Mouse (Mus musculus) natural killer cell, adult 2 months (primary cell): ENCODE data around the gene Pex26.

Experiments
- DNase-seq, 2 experiments: peaks; one replicate each; pipeline ENCODE4 v3.0.0; 2022; ENCODE audit warnings: low spot score in 2 of 2

Gene Pex26

GRCm38 (mm10) chr6:121166098-121166552, 17.3 kb upstream of the Pex26 start:
- no peak for DNase-seq

GRCm38 (mm10) chr6:121167381-121167975, 16.0 kb upstream of the Pex26 start:
- DNase-seq = no peak

DNA sequence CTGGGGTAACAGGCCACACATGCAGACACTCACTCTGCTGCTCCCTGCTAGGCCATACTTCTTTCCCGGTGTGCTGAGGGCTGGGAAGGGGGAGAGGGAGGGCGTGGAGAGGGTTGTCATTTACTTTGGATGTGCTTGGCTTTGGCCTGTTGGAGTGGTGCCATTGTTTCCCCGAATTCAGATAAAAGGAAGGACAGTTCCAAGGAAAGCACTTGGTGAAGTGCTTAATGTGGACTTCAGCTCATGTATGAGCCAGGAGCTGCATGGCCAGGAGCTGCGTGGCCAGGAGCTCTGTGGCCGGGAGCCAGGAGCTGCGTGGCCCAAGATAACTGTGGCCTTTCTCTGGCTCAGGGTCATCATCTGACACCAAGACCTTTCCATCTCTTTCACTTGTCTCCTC, 12.4 kb upstream of the Pex26 start:
- DNase-seq = no peak

- DNase-seq = no peak
These were observed 10.0 kb upstream of the Pex26 start for GRCm38 (mm10) chr6:121173471-121173870.

DNA sequence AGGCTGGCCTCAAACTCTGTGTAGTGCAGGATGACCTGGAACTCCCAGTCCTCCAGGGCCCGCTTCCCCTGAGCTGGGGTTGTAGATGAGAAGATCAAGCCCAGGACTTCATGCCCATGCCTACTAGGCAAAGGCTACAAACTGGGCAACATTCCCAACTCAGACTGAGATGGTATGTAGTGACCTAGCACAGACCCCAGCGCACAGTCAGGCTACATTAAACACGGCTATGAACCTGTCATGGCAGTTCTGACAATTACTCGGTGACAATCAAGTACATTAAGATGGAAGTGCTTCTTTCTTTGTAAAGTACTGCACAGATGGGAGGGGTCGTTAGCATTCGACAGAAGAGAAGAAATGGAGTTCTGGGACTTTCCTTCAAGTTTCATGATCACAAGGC, 8.7 kb upstream of the Pex26 start:
- no peak for DNase-seq

GRCm38 (mm10) chr6:121176011-121176730, 7.3 kb upstream of the Pex26 start:
- DNase-seq = no peak

GRCm38 (mm10) chr6:121176731-121177098, 6.8 kb upstream of the Pex26 start:
- no peak for DNase-seq

GRCm38 (mm10) chr6:121177118-121177708, 6.3 kb upstream of the Pex26 start:
- DNase-seq = no peak

GRCm38 (mm10) chr6:121178700-121179358, 4.6 kb upstream of the Pex26 start:
- DNase-seq = peak; percentile 51 to 52

GRCm38 (mm10) chr6:121179846-121180245, 3.6 kb upstream of the Pex26 start:
- no peak for DNase-seq

- peak; percentile 46 to 57 for DNase-seq
These were observed 1.0 kb downstream of the Pex26 start for GRCm38 (mm10) chr6:121184198-121185140.

GRCm38 (mm10) chr6:121185232-121185631, 1.8 kb downstream of the Pex26 start:
- DNase-seq = no peak

DNA sequence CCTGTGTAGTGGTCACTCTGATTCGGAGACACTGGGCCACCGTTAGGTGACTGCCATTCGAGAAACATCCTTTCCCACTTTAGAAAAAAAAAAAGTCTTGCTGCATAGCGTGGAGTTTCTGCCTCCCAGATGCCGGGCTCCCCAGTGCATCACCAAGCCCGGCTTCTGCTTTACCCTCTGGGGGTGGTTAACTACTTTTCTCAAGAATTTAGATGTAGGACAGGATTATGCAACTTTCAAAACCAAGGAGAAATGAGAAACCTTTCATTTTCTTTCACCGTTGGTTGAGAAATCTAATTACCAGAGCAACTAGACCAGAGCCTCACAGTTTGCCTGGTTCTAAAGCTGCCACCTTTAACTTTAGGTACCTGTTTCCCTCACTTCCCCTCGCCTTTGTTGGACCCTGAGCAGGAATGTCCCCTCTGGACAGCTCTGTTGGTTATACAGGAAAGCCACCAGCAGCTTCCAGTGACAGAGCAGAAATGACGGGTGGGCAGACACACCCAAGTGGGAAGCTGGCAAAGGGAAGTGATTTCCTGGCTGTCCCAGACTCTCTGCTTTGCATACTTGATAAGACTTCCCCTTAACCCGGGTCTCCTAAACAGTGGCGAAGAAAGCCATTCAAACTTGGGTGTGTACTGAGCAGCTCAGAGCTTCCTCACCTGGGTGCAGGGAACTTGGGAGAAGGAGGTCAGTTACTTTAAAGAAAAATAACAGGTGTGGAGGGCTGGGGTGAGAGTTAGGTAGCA, 8.0 kb downstream of the Pex26 start:
- DNase-seq = no peak

DNA sequence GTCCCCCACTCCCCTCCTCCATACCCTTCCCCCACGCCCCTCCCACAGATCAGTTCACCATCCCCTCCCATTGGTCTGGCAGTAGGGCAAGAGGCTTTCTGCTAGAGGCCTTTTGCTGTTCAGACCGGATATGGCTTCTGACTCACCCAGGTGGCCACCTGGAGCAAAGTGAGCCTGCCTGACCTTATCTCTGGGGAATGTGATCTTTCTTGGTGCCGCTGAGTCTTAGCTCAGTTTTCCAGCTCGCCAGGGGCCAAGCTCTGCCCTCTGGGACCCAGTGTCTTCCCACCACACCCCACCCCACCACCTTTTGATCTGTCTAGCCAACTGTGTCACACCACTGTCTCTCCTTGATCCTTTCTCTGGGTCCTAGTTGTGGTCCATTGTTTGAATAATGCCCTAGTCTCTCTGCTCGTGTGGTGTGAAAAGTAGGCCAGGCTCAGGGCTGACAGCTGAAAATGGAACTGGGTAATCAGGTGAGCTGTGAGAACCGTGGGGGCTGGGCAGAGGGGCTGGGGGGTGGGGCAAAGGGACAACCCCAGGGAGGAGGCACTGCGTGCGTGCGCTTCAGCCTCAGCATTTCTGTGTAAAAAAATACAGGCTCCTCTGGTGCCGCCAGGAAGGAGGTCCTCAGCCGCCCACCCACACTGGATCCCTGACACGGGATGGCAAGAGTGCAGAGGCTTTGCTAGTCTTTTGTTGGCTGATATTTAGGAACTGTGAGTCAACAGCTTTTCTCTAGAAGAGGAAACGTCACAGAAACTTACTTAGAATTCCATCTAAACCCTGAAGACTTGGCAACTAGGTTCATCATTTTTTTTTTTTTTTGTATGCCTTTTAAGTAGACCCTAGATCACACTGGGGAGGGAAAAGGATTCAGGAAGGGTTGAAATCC, 10.8 kb downstream of the Pex26 start:
- DNase-seq = no peak

GRCm38 (mm10) chr6:121194956-121195731, 11.7 kb downstream of the Pex26 start:
- no peak for DNase-seq

DNA sequence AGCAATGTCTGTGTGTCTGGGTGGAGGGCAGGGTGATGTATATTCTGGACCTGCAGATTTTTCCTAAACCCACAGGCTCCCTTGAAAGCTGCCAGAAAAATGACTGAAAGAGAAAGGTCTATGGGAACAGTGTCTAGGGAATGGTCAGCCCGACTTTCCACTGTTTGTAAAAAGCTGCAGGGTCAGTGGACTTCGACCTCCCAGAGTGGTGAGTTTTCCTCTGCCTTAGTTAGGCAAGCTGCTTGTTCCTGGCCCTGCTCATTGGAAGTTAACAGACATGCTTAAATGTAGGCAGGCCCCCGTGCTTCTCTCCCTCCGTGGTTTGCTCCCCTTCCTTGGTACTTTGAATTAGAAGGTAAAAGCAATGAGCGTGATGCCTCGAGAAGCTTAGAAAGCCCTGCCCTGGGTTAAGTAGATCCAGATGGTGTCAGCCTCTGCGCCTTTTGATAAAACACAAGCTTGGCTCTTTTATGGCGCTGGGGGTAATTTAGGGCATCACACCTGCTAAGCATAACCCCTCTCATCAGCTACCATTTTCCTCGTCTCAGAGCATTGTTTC, 14.4 kb downstream of the Pex26 start:
- DNase-seq = no peak

DNA sequence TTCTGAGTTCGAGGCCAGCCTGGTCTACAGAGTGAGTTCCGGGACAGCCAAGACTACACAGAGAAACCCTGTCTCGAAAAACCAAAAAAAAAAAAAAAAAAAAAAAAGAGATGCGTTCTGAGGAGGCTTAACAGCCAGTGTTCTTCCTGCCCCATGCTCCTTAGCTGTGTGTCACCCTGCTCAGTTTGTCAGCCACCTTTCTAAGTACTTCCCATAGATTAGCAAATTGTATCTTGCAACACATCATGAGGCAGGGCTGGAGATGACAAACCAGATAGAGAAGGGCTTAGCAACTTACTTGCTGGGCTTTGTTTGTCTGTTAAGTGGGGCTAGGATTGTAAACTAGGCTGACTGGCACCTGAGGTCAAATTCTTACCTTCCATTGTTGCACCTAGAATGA, 17.0 kb downstream of the Pex26 start:
- DNase-seq = no peak

GRCm38 (mm10) chr6:121202026-121202425, 18.6 kb downstream of the Pex26 start:
- DNase-seq = no peak

DNA sequence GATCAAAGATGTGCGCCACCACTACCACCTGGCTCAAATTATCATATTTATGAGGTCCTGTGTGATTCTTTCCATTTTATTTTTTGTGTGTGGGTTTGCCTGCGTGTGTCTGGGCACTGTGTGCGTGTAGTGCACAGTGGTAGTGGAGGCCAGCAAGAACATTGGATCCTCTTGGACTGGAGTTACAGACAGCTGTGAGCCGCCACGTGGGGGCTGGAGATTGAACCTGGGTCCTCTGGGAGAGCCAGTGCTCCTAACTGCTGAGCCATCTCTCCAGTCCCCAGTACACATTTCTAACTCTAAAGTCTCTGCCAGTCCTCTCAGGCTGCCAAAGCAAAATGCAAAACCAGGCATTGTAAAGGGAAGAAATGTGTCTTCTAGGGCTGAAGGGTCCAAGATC, 23.0 kb downstream of the Pex26 start:
- DNase-seq = no peak
